Mouse (Mus musculus) kidney, adult 2 months (tissue): ENCODE results near the gene Ube2q2. TPM values are rescaled to one million over a fixed set of nuclear protein-coding genes. Genes with fewer than 3 reads are reported as not detected.
"Not testable (repeated sequence)": the region's sequence is repeated elsewhere in the genome, so short reads cannot be mapped to it uniquely, and the experiment has no call there.

Experiments
- DNase-seq: peaks from one replicate; pipeline ENCODE4 v3.0.0; 2021
- H3K27ac ChIP-seq: fragments of 200-500 bp; 2 replicates; pipeline ENCODE4 v1.5.1; 2012; ENCODE audit warnings: low read depth, low read length, control low read depth, inconsistent platforms; ENCODE audit not compliant: insufficient read depth
- H3K27me3 ChIP-seq: fragments of 200-500 bp; replicated peaks from 2 replicates; pipeline ENCODE4 v1.6.1; 2012; ENCODE audit warnings: mild to moderate bottlenecking, moderate library complexity, low read length, inconsistent platforms; ENCODE audit not compliant: control insufficient read depth, insufficient read depth
- H3K36me3 ChIP-seq: fragments of 200-500 bp; 2 replicates; pipeline ENCODE4 v1.6.1; 2012; ENCODE audit warnings: mild to moderate bottlenecking, moderate library complexity, low read length, inconsistent platforms; ENCODE audit not compliant: control insufficient read depth, insufficient read depth
- H3K4me1 ChIP-seq: fragments of 200-500 bp; 2 replicates; pipeline ENCODE4 v1.6.1; 2011; ENCODE audit warnings: low read length; ENCODE audit not compliant: control insufficient read depth, insufficient read depth
- H3K4me3 ChIP-seq: fragments of 200-500 bp; 2 replicates; pipeline ENCODE4 v1.5.1; 2011; ENCODE audit warnings: mild to moderate bottlenecking, low read depth, low read length, control low read depth; ENCODE audit not compliant: insufficient read depth
- CTCF ChIP-seq: fragments of 200-500 bp; conservative IDR thresholded peaks from 2 replicates; pipeline ENCODE4 v1.5.1; 2011; ENCODE audit warnings: low read depth, mild to moderate bottlenecking, control low read depth, low read length, moderate library complexity, mixed read lengths; ENCODE audit not compliant: insufficient read depth, insufficient read length
- POLR2A ChIP-seq: fragments of 200-500 bp; IDR thresholded peaks from one replicate; pipeline ENCODE4 v1.6.1; 2011; ENCODE audit warnings: low read depth, low read length, control low read depth
- WGBS: fragments of 180-500 bp; shearing (Covaris S2); methylation state at CpG from one replicate; pipeline ENCODE4 v1.1.7; 2018; 5-methylcytosine and 5-hydroxymethylcytosine counted together
- polyA plus RNA-seq: library from polyadenylated mRNA; depleted of rRNA; stranded (reverse); fragments of >200 nt; gene quantifications from 2 replicates; pipeline ENCODE4 v1.2.3, GENCODE M21; 2012

Gene Ube2q2
- polyA plus RNA-seq, 1 experiment, result 10.7 TPM

- peak; percentile 65 for DNase-seq
- H3K27ac ChIP-seq, result peak overlapping the region; percentile 24; the same call in 1 of the 2 replicates
- H3K27me3 ChIP-seq, result no peaks in the 10 kb centered on the region
- no peak overlapping the region for H3K4me3 ChIP-seq
- TF ChIP-seq POLR2A, result no peak
- no peak for TF ChIP-seq CTCF
- 48% methylated on average over 13 of the region's 13 CpGs for WGBS
- no peaks in the 10 kb centered on the region for H3K36me3 ChIP-seq
- H3K4me1 ChIP-seq, result peaks cover 9% of the 10 kb centered on the region; the same call in 1 of the 2 replicates
These were observed 87.8 kb downstream of the Ube2q2 start for GRCm38 (mm10) chr9:55236235-55237165.

GRCm38 (mm10) chr9:55240852-55241251 is 92.2 kb downstream of the Ube2q2 start:
- Histone ChIP-seq H3K27me3 (no peaks in the 10 kb centered on the region), H3K4me1 (no peaks in the 10 kb centered on the region), H3K27ac (no peak overlapping the region), H3K4me3 (no peak overlapping the region), H3K36me3 (no peaks in the 10 kb centered on the region)
- WGBS, result 91% methylated on average over 5 of the region's 5 CpGs
- DNase-seq, result no peak
- TF ChIP-seq CTCF (no peak), POLR2A (no peak)

GRCm38 (mm10) chr9:55241863-55242685 is 93.4 kb downstream of the Ube2q2 start:
- TF ChIP-seq CTCF (peak; percentile 13; the same call in 1 of the 2 replicates), POLR2A (no peak)
- WGBS, result 30% methylated on average over 24 of the region's 24 CpGs
- H3K27ac ChIP-seq, result no peak overlapping the region
- H3K4me3 ChIP-seq, result peak overlapping the region; percentile 38
- no peaks in the 10 kb centered on the region for H3K27me3 ChIP-seq
- no peaks in the 10 kb centered on the region for H3K4me1 ChIP-seq
- no peaks in the 10 kb centered on the region for H3K36me3 ChIP-seq
- DNase-seq, result peak; percentile 41

- WGBS, result 75% methylated on average over 3 of the region's 3 CpGs
- Histone ChIP-seq H3K36me3 (no peaks in the 10 kb centered on the region), H3K27me3 (no peaks in the 10 kb centered on the region), H3K27ac (no peak overlapping the region), H3K4me3 (no peak overlapping the region), H3K4me1 (peaks cover 4% of the 10 kb centered on the region; the same call in 1 of the 2 replicates)
- no peak for DNase-seq
- TF ChIP-seq CTCF, result no peak
- TF ChIP-seq POLR2A, result no peak
These were observed 94.6 kb downstream of the Ube2q2 start for GRCm38 (mm10) chr9:55243280-55243679.

GRCm38 (mm10) chr9:55244079-55244478 is 95.4 kb downstream of the Ube2q2 start:
- no peak for DNase-seq
- 65% methylated on average over 3 of the region's 3 CpGs for whole genome bisulfite sequencing
- Histone ChIP-seq H3K4me3 (no peak overlapping the region), H3K4me1 (peaks cover 4% of the 10 kb centered on the region; the same call in 1 of the 2 replicates), H3K27ac (no peak overlapping the region), H3K27me3 (no peaks in the 10 kb centered on the region), H3K36me3 (no peaks in the 10 kb centered on the region)
- no peak for TF ChIP-seq POLR2A
- no peak for TF ChIP-seq CTCF

- 71% methylated on average over 1 of the region's 1 CpGs for WGBS
- not testable (repeated sequence) for H3K4me3 ChIP-seq, H3K27ac ChIP-seq
These were observed 96.5 kb downstream of the Ube2q2 start for GRCm38 (mm10) chr9:55245057-55245750.

More at GRCm38 (mm10) chr9:55245057-55245750, 96.5 kb downstream of the Ube2q2 start:
- not testable (repeated sequence) for H3K27me3 ChIP-seq, DNase-seq, H3K36me3 ChIP-seq, H3K4me1 ChIP-seq
